Mouse (Mus musculus): ENCODE data around the gene Pknox2.

DNA sequence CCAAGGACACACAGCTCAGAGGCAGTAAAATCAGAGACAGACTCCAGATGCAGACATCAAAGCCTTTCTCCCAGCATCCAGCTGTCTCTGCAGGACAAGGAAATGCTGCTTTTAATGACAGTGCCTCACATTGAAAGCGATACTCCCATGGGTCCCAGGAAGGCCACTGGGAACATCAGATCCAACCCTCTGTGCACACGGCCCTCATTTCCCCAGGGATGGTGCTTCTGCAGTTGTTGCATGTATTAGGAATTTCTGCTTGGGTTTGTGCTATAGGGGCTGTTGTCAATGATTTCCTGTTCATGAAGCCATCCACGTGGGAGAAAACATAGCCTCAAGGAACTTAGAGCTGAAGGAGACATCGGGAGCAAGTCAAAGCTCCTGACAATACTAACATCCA lies 8.3 kb downstream of the Pknox2 start:
- no peak for TF ChIP-seq CTCF (IDR thresholded peaks at IDR 0.05; ENCODE audit: insufficient read depth, low read length)
- no peak for TF ChIP-seq POLR2A (IDR thresholded peaks at IDR 0.05; ENCODE audit: borderline replicate concordance, extremely low read depth, low read depth, low read length)

All from lung, adult 2 months (tissue).